ENCODE assay signal across 35 mouse cellular contexts in genomic region chr13:90392415-90392814, GRCm38 (mm10).
"Had no signal": no experiment of that assay in that cellular context is flagged by ENCODE, and none has a peak within 500 bp of the region (broad histone marks: within the 10 kb centered on the region; RNA-seq: fewer than 3 reads in every experiment).

No protein-coding gene starts in this region.

- H3K9me3 ChIP-seq: heart, embryonic 10.5 days; heart, embryonic 12.5 days; heart, embryonic 13.5 days; heart, embryonic 15.5 days; hindbrain, embryonic 10.5 days; hindbrain, embryonic 12.5 days; hindbrain, embryonic 13.5 days; hindbrain, embryonic 15.5 days; intestine, embryonic 15.5 days; kidney, embryonic 15.5 days had no signal

- H3K4me2 ChIP-seq: heart, embryonic 11.5 days; heart, embryonic 12.5 days; heart, embryonic 13.5 days; heart, embryonic 15.5 days; hindbrain, embryonic 12.5 days; hindbrain, embryonic 13.5 days; hindbrain, embryonic 14.5 days; hindbrain, embryonic 15.5 days; intestine, embryonic 15.5 days; kidney, embryonic 15.5 days had no signal

- H3K4me3 ChIP-seq: heart, embryonic 10.5 days; heart, embryonic 12.5 days; heart, embryonic 13.5 days; heart, embryonic 15.5 days; hindbrain, embryonic 10.5 days; hindbrain, embryonic 12.5 days; hindbrain, embryonic 13.5 days; hindbrain, embryonic 15.5 days; intestine, embryonic 15.5 days; kidney, embryonic 15.5 days; layer of hippocampus, adult 2 months had no signal

- H3K4me1 ChIP-seq: heart, embryonic 10.5 days; heart, embryonic 15.5 days; hindbrain, embryonic 10.5 days; hindbrain, embryonic 12.5 days; hindbrain, embryonic 13.5 days; intestine, embryonic 15.5 days had no signal

- H3K36me3 ChIP-seq: heart, embryonic 10.5 days; heart, embryonic 12.5 days; heart, embryonic 13.5 days; heart, embryonic 15.5 days; hindbrain, embryonic 10.5 days; hindbrain, embryonic 12.5 days; hindbrain, embryonic 13.5 days; hindbrain, embryonic 15.5 days; intestine, embryonic 15.5 days; kidney, embryonic 15.5 days had no signal

- H3K9ac ChIP-seq: heart, embryonic 12.5 days; heart, embryonic 13.5 days; heart, embryonic 15.5 days; hindbrain, embryonic 12.5 days; hindbrain, embryonic 13.5 days; hindbrain, embryonic 14.5 days; hindbrain, embryonic 15.5 days; intestine, embryonic 15.5 days; kidney, embryonic 15.5 days had no signal

- ATAC-seq: hindbrain, embryonic 16.5 days; hindbrain, postnatal 0 days; inflammation-experienced regulatory T-cells, adult 6 months; intestine, embryonic 15.5 days; intestine, embryonic 16.5 days; intestine, postnatal 0 days had no signal

- H3K27me3 ChIP-seq: heart, embryonic 12.5 days; heart, embryonic 13.5 days; heart, embryonic 15.5 days; hindbrain, embryonic 12.5 days; hindbrain, embryonic 13.5 days; hindbrain, embryonic 15.5 days; intestine, embryonic 15.5 days; kidney, embryonic 15.5 days had no signal

- H3K27ac ChIP-seq: heart, embryonic 10.5 days; heart, embryonic 13.5 days; heart, embryonic 15.5 days; hindbrain, embryonic 10.5 days; hindbrain, embryonic 12.5 days; hindbrain, embryonic 13.5 days; hindbrain, embryonic 14.5 days; hindbrain, embryonic 15.5 days; hindbrain, postnatal 0 days; intestine, embryonic 15.5 days; kidney, embryonic 15.5 days; kidney, postnatal 0 days; layer of hippocampus, adult 2 months had no signal

- DNase-seq: heart, postnatal 10 days; heart, postnatal 14 days; heart, postnatal 36 days; heart, postnatal 4 days; kidney, adult 11 months; kidney, adult 18-20 months; kidney, adult 2 months; kidney, adult 8-10 months; kidney, adult 9 months; kidney, postnatal 10 days; kidney, postnatal 14 days; kidney, postnatal 25 days; kidney, postnatal 36 days; kidney, postnatal 4 days; layer of hippocampus, adult 9-11 months; layer of hippocampus, postnatal 36 days had no signal
